Mouse (Mus musculus): ENCODE data around the gene Phf13.

DNA sequence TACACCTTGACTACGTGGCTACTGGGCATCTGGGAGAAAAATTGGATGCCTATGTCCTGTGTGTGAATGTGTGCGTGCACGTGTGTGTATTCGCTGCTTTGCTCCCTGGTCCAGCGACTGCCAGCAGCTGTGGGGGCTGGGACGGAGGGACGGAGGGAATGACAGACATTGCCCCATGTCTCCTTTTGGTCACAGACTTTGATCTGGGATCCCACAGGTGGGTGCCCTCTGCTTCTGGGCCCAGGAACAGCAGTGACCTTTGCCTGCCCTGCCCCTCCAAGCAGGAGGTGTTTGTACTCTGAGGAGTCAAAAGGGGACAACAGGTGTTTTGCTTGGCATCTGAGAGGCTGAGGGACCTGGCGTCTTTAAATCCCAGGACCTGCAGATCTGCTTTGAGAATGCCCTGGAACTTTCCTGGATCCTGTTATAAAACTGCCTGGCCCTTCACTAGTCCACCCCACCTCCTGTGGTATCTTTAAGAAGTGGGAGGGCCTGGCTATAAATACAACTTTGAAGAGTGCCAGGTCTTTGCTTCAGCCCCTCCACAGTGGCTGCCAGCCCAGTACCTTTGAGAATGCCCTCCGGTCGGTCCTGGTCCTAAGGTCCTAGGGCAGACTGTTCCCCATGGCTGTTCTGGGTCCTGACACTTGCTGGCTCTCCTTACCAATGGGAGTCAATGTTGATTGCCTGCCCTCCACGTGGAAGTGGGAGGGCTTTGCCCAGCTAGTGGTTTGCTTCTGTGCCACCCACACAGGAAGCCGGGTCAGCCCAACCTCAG lies 17.2 kb upstream of the Phf13 start:
- TF ChIP-seq CTCF (IDR thresholded peaks at IDR 0.05; ENCODE audit: low read depth, low read length) (no peak), POLR2AphosphoS5 (IDR thresholded peaks at IDR 0.05; ENCODE audit: insufficient replicate concordance, low read depth, low read length) (no peak)
